Mouse (Mus musculus) neural tube, embryonic 10.5 days (tissue): ENCODE data around the gene St3gal4.
"Not testable (repeated sequence)": the region's sequence is repeated elsewhere in the genome, so short reads cannot be mapped to it uniquely, and the experiment has no call there.

Source experiments
- DNase-seq: peaks from one replicate; pipeline ENCODE4 v3.0.0-alpha.2; 2017; ENCODE audit warnings: low spot score; ENCODE audit errors: extremely low spot score

Gene St3gal4

DNA sequence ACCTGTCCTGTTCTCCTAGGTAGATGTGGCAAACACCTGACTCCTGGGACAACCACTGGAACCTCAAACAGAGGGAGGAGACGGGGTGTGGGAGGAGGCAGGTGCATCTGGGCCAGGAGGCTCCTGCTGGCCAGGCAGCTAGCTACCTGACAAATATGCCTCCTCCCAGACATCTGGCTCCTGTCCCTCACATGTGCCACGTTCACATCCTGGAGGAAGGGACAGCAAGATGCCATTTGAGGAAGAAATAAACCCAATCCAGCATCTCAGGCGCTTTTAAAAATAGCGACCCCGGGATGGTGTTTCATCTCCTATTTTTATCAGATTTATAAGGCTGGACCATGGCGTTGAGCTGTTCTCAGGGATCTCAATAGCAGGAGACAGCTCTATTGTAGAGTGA is at the start of gene St3gal4:
TSS of gene St3gal4 (minus strand) at position 101 of the 400 bp plus-strand sequence.
- DNase-seq: no peak

GRCm38 (mm10) chr9:35166798-35167635 is 47.9 kb upstream of the St3gal4 start:
- no peak for DNase-seq

DNA sequence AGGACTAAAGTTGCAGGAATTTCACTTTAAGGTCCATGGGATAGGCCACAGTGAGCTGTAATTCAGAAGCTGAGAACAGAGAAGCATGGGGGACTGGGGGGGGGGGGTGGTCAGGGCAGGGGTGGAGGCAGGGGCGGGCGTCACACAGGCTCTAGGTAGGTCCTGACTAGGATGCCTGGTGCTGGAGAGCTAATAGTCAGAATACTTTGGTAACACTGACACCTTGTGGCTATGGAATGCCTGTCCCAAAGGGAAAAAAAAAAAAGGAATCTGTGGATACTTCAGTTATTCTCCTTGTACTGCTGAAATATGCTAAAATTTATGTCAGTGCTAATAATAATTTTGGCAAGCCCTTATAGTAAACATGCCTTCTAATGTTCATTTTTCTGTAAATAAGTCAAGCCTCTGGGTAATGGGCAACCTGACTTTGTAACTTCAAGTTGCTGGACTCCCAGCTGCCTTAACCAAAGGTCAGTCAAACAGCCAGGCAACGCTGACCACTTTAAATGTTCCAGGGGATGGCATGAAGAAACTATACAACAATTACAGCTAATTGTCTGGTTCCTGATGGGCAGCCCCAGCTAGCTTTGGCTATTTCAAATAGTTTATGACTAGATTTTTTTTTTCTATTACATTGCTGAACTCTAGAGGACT is 47.2 kb upstream of the St3gal4 start:
- no peak for DNase-seq

GRCm38 (mm10) chr9:35164142-35164874 is 45.2 kb upstream of the St3gal4 start:
- DNase-seq: no peak

DNA sequence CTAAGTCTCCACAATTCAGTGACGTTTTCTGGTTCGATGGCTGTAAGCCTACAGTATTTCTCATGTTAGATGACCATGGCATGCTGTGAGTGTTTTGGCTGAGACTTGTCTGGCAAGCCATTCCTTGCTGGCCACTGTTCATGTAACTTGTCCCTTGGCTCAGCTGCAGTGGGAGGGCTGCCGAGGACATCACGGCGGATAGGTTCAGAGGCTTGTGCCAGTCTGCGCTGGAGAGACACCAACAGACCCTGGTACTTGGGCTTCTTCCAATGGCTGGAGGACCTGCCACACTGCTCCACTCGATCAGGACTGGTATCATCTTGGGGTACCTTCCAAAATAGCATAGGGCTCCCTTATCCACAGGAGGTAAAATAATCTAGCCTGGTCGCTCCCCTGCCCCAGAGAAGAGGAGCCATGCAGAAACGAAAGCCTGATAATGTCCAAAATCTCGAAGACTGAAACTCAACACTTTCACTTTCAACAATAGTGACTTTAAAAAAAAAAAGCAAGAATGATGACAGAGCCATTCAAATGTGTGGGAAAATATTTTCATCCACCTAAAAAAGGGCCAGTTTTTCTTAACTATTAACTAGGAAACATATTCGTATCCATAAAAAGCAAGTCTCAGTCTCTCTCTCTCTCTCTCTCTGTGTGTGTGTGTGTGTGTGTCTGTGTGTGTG is 44.1 kb upstream of the St3gal4 start:
- DNase-seq: no peak

- no peak for DNase-seq
These were observed 42.7 kb upstream of the St3gal4 start for GRCm38 (mm10) chr9:35161721-35162120.

DNA sequence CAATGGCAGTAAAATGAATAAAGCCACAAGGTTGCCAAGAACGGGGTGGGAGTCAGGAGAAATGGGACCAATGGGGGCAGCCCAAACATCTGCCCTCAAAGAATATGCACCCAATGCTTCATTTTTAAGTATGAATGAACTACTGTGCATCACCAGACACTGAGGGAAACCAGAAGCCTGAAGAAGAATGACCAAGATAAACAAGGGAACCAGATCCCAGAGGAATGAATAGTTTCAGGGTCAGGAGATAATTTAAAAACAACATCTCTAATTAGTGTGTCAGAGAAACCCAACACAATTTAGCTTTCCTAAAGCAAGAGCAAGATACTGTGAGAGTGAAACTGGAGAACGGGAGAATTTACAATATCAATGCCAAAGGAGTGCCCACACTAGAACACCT is 41.6 kb upstream of the St3gal4 start:
- no peak for DNase-seq

DNA sequence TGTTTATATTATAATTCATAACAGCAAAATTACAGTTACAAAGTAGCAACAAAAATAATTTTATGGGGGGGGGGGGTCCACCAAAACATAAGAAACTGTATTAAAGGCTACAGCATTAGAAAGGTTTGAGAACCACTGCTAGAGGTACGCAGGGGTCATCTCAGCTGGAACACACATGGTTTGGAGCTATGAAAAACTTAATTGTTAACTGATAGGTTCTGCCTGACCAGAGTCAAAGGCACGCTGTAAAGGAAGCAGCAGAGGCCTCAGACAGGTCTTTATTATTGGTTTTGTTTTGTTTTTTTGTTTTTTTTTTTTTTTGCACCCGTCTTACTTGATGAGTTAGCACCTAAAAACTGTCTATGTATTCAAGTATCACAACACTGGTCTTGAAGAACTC is 39.4 kb upstream of the St3gal4 start:
- DNase-seq: no peak

GRCm38 (mm10) chr9:35156862-35157261 is 37.8 kb upstream of the St3gal4 start:
- no peak for DNase-seq

DNA sequence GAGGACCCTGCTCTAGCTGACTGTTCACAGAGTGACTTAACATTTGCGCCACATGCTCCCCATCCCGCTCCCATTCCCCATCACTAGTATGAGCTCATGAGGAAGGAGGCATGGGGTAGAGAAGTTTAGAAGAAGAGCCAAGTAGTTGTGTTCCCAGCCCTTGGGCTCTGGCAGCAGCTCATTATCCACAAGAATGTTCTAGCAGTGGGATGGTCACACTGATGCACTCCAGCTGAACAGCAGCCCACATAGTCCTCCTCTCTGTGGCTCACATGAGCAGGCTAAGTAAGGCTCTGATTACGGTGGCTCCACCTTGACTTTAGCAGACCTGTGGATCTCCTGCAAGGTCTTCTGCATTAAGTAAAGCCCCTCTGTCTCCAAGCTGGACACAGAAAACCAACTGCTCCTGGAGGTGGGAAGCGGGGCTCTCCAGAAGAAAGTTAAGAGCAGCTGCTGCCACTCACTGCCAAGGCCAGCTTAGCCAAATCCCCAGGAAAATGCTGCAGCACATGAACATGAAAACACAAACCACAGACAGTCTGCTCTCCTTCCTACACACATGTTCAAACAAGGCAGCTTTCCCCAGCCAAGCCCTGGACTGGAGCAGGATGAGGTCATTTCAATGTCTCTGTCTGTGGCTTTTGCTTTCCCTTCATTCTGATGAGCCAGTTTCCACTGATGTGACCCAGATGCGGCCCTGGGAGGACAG is 37.1 kb upstream of the St3gal4 start:
- no peak for DNase-seq

- DNase-seq: no peak
These were observed 33.9 kb upstream of the St3gal4 start for GRCm38 (mm10) chr9:35152923-35153322.

- DNase-seq: not testable (repeated sequence)
These were observed 29.8 kb upstream of the St3gal4 start for GRCm38 (mm10) chr9:35148822-35149221.

GRCm38 (mm10) chr9:35147261-35147660 is 28.2 kb upstream of the St3gal4 start:
- not testable (repeated sequence) for DNase-seq

DNA sequence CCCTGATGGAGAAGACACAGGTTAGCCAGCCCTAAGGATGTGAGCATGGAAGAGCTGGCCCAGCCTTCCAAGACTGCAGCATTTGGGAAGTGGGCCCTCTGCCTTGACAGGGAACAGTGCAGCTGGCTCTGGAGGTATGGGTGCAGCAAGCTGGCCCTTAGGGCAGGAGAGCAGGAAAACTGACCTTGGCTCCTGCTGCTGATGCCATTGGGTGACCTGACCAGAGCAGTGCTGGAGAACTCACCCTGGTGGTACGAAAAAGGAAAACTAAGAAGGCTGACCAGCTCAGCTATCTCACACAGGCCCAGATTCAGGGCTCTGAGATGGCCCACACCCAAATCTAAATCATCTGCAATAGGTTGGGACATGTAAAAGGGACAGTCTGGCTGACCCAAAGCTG is 26.8 kb upstream of the St3gal4 start:
- no peak for DNase-seq

DNA sequence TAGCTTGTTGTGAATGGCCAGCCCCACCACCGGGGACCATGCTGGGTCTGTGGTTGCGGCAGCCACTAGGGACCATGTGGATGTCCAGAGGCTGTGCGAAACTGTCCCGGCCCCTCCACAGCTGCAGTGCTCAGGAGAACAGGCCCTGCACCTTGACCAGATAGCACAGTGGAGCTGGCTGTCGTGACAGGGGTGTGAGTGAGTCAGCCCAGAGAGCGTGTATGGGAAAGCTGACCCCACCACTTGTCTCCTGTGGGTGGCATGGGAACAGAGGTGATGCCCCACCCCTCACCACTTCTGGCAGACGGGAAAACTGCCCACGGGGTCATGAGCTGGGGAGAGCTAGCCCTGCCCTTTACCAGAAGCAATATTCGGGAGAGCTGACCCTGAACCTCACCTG is 26.1 kb upstream of the St3gal4 start:
- no peak for DNase-seq

DNA sequence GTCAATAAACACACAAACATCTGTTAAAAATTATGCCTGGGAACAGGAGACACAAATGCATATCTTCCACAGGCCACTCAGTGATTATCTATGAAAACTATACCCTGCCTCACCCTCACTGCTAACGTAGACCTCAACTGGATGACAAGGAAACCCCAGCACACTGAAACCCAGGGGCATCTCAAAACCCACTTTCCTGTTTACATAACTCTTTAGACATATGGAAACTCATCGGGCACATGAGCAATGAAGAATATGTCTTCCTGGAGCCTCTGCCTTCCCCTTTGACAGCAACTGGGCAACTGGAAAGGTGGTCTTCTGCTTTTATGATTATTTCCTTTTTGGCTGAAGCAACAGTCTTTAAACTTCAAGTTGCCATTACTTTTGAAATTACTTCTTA is 23.2 kb upstream of the St3gal4 start:
- no peak for DNase-seq

DNA sequence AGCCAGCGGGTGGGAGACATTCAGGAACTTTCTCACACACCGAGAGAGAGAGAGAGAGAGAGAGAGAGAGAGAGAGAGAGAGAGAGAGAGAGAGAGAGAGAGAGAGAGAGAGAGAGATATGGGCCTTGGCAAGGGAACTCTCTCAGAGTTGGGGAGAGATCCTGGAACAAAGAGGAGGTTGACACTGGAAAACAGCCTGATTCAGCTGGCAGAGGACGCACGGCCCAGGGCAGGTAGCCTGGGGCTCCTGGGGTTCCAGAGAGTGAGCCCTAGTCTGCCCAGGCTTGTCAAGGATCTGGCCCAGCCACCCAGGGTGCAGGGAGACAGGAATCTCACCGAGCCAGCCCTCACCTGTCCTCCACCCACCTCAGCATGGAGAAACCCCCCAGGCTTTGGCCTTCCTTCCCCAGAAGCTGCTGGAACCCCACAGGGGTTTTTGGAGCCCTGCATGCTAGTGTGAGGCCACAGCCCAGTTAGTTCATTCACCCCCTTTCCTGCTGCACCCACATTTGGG is 20.2 kb upstream of the St3gal4 start:
- no peak for DNase-seq

- DNase-seq: no peak
These were observed 19.0 kb upstream of the St3gal4 start for GRCm38 (mm10) chr9:35138029-35138428.

GRCm38 (mm10) chr9:35135575-35135974 is 16.5 kb upstream of the St3gal4 start:
- DNase-seq: no peak

DNA sequence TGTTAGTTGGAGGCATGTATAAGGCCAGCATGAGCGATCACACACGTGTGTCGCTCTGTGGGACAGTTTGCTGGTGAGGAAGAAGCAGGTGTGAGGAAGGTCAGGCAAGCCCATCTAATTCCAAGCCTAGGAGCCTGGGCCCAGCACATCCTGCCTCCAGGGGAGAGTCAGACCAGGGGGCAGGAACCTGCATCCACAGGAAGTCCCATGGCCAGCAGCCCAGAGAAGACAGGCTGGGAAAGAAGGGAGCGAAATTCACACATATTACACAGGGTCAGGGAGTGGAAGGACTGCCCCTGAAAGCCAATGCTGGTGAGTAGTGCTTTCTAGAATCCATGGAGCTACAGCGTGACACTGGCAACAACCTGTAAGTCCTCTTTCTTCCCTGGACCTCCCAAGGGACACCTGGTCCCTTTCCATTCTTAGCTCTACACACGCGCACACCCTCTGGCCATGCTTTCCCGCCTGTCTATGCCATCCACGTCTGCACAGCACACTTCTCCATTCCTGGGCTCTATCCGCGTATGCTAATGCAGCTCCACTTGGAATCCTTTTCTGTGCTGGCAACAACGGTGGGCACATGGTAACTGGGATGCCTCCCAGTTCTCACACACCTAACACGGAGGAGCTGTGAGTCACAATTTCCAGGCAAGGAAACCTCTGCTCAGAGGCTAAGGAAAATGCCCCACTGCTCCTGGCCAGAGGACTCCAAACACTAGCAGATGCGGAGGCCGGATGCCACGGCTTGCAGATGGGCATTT is 12.7 kb upstream of the St3gal4 start:
- DNase-seq: no peak
